Mouse (Mus musculus) left cerebral cortex, postnatal 25 days (tissue): ENCODE measurements around the gene H3f3b. TPM values are rescaled to one million over a fixed set of nuclear protein-coding genes. Genes with fewer than 3 reads are reported as not detected.

Source experiments
- DNase-seq, 2 experiments: peaks; one replicate each; pipeline ENCODE4 v3.0.0; 2022; ENCODE audit warnings: low spot score in 2 of 2, mixed read lengths in 1 of 2
- intact Hi-C: fragments of 180-260 bp; cut with DNase I; formaldehyde crosslinking; loops from one replicate; pipeline ENCODE4 v1.15.1; 2025
- total RNA-seq, 2 experiments: library from RNA; stranded (reverse); gene quantifications; 2 replicates each; pipeline ENCODE4 v1.2.3; 2021

Gene H3f3b
- total RNA-seq, 2 experiments from 2014 or later, result 225 to 260 TPM

DNA sequence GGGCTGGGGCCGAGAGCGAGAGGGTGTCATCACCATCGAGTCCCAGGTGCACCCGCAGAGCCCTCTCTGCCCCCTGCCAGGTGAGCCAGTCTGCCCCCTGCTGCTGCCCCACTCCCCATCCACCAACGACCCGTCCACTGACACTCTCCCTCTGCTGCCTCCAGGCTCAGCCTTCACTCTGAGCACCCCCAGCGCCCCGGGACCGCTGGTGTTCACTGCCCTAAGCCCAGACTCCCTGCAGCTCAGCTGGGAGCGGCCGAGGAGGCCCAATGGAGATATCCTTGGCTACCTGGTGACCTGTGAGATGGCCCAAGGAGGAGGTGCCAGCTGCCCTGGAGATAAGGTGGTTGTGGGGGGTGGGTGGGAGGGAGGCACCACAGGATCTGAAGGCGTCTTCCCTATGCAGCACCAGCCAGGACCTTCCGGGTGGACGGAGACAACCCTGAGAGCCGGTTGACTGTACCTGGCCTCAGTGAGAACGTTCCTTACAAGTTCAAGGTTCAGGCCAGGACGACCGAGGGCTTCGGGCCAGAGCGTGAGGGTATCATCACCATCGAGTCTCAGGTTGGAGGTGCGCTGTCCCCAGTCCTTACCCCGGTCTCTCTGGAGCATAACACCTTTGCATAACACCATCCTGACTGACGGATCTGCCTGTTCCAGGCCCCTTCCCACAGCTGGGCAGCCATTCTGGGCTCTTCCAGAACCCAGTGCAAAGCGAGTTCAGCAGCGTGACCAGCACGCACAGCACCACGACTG, 20.5 kb downstream of the H3f3b start:
- no peak for DNase-seq
- intact Hi-C loops, result no loop called here

DNA sequence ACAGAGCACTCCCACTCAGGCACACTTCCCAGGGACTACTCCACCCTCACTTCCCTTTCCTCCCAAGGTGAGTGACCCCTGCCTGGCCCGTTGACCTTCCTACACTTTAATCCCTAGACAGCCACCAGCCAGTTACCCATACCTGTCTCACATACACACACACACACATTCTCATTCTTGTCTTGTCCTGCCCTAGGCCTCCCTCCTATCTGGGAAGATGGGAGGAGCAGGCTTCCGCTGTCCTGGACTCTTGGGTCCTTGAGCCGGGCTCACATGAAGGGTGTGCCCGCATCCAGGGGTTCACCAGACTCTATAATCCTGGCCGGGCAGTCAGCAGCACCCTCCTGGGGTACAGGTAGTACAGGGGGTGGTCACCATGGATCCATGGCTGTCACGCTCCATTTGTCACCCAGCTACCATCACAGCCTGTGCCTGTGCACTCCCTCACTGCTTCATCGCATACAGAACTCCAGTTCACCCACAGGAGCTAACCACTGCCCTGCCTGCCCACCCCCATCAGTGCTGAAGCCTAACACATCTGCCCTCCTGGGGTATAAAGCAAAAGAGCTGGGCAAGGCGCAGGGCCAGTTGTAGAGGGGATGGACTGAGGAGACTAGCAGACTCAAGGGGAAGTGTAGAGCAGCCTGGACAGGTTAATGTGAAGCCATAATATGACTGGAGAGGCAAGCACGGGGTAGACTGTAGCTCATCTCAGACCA, 21.9 kb downstream of the H3f3b start:
- no peak for DNase-seq
- intact Hi-C loops, result no loop called here

DNA sequence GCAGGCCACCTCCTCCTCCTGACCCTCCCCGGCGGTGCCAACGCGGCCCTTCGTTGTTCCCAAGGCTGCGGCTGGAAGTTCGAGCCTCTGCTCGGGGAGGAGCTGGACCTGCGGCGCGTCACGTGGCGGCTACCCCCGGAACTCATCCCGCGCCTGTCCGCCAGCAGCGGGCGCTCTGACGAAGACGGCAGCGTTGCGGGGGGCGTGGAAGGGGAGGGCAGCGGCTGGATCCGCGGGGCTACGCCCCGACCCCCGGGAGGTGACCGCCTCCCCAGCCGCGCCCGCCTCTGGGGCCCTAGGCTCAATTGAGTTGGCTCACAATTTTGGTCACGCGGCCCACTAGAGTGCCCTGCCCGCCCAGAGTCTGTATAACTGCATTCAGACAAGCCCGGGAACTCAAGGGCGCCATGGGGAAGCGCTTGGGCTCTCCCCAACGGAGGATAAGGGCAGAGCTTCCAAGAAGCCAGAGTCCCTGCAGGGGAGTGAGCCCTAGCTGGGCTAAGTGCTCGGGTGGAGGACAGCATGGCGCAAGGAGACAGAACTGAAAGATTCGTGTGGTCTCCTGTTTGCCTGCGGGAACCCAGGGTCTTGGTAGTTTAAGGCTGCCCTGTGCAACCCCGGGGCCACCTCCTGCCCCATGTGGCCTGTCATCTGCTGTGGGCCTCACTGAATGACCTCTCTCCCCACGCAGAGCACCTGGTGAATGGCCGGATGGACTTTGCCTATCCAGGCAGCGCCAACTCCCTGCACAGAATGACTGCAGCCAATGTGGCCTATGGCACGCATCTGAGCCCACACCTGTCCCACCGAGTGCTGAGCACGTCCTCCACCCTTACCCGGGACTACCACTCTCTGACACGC, 22.7 kb downstream of the H3f3b start:
- intact Hi-C loops, result no loop called here
- peak; percentile 52 to 64 for DNase-seq

DNA sequence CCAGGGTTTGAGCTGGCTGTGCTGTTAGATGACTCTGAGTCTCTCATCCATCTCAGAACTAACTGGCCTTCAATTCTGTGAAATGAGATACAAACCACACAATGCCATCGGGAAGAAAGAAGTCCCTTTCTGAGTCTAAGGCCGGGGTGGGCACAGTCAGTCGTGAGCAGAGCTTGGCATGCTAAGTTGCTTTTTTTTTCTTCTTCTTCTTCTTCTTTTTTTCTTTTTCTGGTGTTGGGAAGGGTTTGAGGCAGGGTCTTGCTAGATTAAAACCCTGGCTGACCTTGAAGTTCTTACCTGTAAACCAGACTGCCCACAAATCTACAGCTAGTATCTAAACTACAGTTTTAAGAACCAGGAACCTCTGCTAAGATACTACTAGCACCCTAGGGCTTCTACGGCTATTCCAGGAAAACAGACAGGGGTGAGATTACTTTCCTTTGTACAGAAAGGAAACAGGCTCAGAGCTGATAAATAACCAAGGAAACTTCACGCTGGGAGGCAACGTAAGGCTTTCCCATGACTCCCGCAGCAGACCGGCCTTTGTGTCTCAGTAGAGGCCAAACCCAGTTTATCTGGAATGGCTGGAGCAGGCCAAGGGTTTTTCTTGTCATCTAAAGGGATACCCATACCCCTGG, 23.5 kb downstream of the H3f3b start:
- DNase-seq, result no peak
- intact Hi-C loops, result no loop called here

DNA sequence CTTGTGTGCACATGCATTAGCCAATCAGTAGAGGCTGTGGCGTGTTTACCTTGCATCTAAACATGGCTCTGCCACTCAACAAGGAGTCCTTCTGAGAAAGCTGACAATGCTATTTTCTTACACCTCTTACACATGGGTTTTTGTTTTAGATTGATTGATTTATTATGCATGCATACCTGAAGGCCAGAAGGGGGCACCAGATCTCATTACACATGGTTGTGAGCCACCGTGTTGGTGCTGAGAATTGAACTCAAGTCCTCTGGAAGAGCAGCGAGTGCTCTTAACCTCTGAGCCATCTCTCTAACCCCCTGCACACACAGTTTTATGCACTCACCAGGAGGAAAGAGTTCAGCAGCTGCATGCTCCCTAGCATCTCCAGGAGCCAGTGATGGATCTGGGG, 24.9 kb downstream of the H3f3b start:
- intact Hi-C loops, result no loop called here
- DNase-seq, result no peak

DNA sequence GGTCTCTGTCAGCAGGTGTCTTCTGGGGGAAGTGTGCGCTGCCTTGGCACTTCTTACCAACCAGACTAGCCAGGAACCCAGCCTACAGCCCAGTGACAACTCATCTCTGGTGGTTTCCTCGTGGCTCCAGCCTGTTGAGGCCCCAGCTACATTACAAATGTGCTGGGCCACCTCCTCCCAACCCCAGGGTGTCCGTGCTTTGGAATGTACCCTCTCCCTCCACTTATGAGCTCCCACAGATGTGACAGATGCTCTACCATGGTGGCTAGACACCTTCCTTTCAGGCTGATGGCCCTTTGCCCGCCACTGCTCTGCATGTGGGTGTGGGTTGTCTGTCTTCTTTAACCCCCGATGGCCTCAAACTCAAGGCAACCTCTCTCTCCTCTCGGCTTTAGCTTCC, 26.0 kb downstream of the H3f3b start:
- intact Hi-C loops, result no loop called here
- DNase-seq, result no peak

DNA sequence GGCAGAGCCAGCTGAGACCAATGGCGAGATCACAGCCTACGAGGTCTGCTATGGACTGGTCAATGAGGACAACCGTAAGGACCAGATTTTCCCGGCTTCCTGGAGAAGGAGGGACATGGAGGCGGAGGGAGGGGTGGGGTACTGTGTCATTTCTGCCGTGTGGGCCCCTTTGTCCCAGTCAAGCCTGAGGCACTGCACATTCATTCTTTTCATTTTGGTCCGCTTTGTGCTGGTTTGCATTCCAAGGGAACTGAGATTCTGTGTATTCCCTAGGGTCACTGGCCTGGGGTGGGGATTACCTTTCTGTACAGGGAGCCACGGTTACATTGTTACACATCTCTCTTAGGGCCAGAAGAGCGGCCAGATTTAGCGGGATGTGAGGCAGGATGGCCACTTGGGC, 27.2 kb downstream of the H3f3b start:
- intact Hi-C loops, result no loop called here
- no peak for DNase-seq

DNA sequence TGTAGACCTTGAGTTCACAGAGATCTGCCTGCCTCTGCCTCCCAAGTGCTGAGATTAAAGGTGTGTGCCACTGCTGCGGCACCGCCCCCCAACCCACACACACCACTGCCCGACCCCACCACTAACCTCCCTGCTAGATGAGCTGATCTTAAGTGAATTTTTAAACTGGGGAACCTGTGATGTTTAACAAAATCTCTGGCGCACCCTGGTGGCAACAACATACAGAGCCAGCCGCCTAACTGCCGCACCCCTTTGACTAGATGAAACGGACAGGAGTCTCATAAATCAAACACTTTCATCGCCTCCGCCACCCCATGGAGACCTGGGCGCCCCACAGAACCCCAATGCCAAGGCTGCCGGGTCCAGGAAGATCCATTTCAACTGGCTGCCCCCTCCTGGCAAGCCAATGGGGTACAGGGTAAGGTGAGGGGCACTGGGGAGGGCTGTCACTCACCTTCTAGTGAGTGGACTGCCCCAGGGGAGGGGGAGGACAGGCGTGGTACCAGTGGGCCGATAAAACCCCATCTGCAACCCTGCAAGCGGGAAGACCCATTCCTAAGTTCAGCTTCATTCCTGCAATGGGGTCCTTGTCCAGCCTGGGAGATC, 28.1 kb downstream of the H3f3b start:
- peak; percentile 74 to 75 for DNase-seq
- intact Hi-C loops, result loop anchor here (2.0 kb wide), 1 partner anchor 61 kb away; no protein-coding TSS in a partner anchor

DNA sequence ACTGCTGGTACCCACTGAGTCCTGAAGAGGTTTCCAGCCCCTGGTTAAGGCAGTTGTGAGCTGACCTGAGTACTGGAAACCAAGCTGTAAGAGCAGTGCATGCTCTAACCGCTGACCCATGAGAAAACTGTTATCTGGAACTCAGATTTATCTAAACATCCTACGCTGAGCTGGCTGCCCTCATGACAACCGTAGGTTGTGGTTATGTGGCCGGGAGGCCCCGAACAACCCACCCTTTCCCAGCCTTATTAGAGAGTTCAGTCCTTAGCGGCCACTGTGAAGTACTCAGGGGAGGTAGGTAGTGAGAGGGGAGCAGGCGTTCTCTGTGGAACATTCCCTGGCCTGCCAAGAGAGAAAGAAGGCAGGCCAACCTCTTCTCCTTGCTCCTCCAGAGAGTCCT, 28.7 kb downstream of the H3f3b start:
- intact Hi-C loops, result loop anchor here (2.0 kb wide), 1 partner anchor 60 kb away; no protein-coding TSS in a partner anchor
- DNase-seq, result no peak

DNA sequence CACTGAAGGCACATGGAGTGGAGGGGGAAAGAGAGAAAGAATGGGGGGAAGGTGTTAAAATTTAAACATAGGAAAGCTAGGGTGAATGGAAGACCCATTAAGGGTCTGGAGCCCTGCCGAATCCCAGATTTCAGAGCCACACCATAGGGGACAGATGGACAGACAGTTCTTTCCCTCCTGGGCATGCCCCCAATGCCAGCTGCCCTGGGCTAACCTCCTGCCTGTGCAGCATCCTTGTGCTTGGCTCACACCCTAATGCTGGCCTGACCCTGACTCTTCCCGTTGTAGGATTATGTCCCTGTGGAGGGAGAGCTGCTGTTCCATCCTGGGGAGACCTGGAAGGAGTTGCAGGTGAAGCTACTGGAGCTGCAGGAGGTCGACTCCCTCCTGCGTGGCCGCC, 30.1 kb downstream of the H3f3b start:
- intact Hi-C loops, result loop anchor here (2.0 kb wide), 1 partner anchor 59 kb away; no protein-coding TSS in a partner anchor

DNA sequence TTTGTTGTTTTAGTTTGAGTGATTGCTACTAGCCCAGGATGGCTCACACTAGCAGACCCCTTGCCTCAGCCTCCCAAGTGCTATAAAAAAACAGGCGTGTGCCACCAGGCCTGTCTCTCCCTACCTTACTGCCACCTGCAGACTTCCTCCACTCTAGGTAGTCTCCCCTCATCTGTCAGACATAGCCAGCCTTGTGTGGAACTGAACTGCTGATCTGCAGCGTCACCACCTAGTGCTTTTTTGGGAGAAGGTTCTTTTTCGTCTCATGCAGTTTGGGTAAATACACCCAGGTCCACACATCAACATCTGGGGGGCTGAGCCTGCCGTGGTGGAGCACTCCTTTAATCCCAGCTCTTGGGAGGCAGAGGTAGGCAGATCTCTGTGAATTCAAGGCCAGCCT, 30.7 kb downstream of the H3f3b start:
- DNase-seq, result no peak
- intact Hi-C loops, result no loop called here

More for the DNA sequence above, 30.1 kb downstream of the H3f3b start:
- DNase-seq, result no peak

DNA sequence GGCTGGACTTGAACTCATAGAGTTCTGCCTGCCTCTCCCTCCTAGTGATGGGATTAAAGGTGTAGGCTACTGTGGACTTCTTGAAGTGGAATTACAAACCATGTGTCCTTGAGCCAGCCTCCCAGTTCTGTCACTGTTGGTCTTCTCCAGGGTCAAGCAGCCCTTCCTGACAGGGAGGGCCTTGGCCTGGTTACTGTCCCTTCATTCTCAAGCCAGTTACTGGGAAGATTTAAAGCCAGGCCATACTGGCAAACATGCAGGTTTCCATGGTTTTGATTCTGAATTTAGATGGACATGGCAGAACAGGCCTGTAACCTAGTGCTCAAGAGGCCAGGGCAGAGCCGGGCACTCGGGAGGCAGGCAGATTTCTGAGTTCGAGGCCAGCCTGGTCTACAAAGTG, 32.5 kb downstream of the H3f3b start:
- intact Hi-C loops, result no loop called here

DNA sequence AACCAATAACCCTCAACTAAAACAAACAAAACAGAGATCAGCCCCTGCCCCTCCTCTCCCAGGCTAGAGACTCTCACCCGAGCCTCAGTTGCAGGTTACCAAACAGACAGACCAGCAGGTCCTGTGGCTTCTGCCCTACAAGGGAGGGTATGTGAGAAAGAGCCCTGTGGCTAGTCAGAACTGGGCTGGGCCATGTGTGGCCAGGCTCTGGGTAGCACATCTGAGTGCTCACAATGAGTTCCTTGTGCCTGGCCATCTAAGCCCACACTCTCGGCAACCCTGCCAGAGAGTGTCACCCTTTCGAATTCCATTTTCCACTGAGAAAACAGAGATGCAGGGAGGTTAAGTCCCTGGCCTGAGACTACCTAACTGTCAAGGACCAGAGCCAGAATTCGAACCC, 35.7 kb downstream of the H3f3b start:
- no peak for DNase-seq
- intact Hi-C loops, result no loop called here

More for the DNA sequence above, 32.5 kb downstream of the H3f3b start:
- DNase-seq, result no peak

DNA sequence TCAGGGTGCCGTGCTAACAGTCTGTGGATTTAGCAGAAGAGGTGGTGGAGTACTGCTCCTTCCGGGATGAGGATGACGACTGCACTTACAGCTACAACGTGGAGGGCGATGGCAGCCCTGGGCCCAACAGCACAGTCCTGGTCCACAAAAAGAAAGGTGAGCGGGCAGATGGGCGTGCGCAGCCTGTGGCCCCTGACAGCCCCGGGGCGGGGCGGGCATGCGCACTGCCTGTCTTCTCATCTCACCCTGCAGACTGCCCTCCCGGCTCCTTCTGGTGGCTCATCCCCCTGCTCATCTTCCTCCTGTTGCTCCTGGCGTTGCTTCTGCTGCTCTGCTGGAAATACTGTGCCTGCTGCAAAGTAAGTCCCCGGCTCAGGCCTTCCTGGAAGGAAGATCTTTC, 38.1 kb downstream of the H3f3b start:
- DNase-seq, result no peak
- intact Hi-C loops, result loop anchor here (10.0 kb wide), 2 partner anchors 145 to 255 kb away; no protein-coding TSS in a partner anchor

DNA sequence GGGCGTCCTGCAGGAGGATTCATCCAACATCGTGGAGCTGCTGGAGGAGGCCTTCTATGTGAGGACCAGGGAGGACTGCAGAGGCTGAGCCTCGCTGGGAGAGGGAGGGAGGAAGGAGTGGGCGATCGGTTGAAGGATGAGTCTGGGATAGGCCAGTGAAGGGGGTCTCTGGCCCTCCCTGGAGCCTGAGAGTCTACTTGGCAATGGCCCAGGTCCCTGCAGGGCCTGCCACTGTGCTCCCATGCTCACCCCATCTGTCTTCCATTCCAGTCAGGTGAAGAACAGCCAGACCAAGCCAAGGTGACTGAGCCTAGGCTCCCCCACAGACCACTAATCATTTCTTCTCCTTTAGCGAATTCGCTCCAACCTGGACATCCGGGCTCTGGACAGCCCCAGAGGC, 44.5 kb downstream of the H3f3b start:
- intact Hi-C loops, result loop anchor here (10.0 kb wide), 2 partner anchors 138 to 248 kb away; no protein-coding TSS in a partner anchor
- DNase-seq, result no peak

DNA sequence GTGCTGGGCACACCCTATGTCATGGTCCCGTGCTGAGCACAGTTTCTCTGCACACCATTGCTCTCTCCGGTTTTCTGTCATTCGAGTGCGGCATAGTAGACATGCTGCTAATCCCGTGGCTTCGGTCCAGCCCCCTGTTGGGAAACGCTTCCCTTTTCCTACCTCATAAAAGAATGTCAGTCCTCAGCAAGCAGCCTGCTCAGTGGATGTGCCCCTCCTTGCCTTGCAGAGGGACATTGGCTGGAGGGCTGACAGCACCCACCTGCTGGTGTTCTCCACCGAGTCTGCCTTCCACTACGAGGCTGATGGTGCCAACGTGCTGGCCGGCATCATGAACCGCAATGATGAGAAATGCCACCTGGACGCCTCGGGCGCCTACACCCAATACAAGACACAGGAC, 45.3 kb downstream of the H3f3b start:
- intact Hi-C loops, result loop anchor here (10.0 kb wide), 2 partner anchors 138 to 248 kb away; no protein-coding TSS in a partner anchor
- DNase-seq, result no peak

DNA sequence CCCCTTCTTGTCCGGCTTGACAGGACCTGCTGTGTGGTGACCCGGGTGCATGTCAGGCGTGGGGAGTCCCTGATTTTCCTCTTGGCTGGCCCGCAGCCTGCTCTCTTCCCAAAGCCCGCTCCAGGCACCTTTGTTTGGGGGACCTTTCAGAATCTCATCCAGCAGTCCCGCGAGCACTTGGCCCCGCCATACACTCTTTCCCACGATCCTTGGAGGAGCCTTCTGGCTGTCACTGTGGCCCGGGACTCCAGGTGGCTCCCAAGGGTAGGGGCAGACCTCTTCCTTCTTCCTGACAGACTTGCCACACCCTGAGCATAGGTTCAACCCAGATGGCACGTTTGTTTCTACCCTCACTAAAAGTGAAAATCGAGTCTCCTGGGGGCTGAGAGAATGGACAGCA, 52.2 kb downstream of the H3f3b start:
- intact Hi-C loops, result no loop called here

DNA sequence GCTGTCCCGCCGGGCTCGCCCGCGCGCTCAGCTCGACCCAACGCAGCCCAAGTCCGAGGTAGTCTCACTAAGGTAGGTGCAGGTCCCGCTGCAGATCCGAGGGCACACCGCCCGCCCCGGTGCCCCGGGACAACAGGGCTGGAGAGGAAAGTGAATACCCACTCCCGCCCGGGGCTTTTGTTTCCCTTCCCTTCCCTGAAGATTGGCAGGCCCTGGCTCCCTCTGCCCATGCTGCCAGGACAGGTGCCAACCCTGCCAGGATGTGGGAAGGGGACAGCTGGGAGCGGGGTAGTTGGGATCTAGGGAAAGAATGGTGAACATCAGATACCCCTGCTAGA, 52.7 kb downstream of the H3f3b start:
- intact Hi-C loops, result no loop called here
- no peak for DNase-seq

More for the DNA sequence above, 52.2 kb downstream of the H3f3b start:
- no peak for DNase-seq
